Mouse (Mus musculus) CH12.LX (cell line): ENCODE measurements around the gene Ttn. TPM values are rescaled to one million over a fixed set of nuclear protein-coding genes. Genes with fewer than 3 reads are reported as not detected.

ENCODE experiments used
- DNase-seq: peaks from one replicate; pipeline ENCODE4 v3.0.0-alpha.2; 2013; ENCODE audit errors: extremely low read depth
- H3K27ac ChIP-seq: 2 replicates; pipeline ENCODE4 v1.5.1; 2012; ENCODE audit warnings: low read depth, mild to moderate bottlenecking, control low read depth, moderate library complexity; ENCODE audit not compliant: insufficient read depth
- H3K27me3 ChIP-seq: replicated peaks from 2 replicates; pipeline ENCODE3; 2012; ENCODE audit warnings: inconsistent platforms
- H3K36me3 ChIP-seq, 2 experiments: replicated peaks in 1 of 2; 2 replicates each; pipeline versions ENCODE3 to v1.6.1; 2012; ENCODE audit warnings: inconsistent platforms in 1 of 2, low read length in 1 of 2, mild to moderate bottlenecking in 1 of 2, mixed read lengths in 1 of 2, moderate library complexity in 1 of 2; ENCODE audit not compliant: control insufficient read depth in 1 of 2, insufficient read depth in 1 of 2
- H3K4me1 ChIP-seq, 2 experiments: 2 replicates each; pipeline ENCODE4 v1.6.1; 2012; ENCODE audit warnings: inconsistent platforms in 1 of 2, moderate library complexity in 1 of 2; ENCODE audit not compliant: insufficient read depth in 2 of 2, control insufficient read depth in 1 of 2
- H3K4me2 ChIP-seq: 2 replicates; pipeline ENCODE4 v1.6.1; 2012; ENCODE audit warnings: low read depth, mild to moderate bottlenecking, control low read depth; ENCODE audit not compliant: poor library complexity, insufficient read depth, severe bottlenecking
- H3K4me3 ChIP-seq, 3 experiments: fragments of 150-350 bp in 1 of 3; sonication (generic) in 1 of 3; replicated peaks in 1 of 3; 2 replicates each; pipeline versions ENCODE3 to v1.5.1; 2011 to 2012; ENCODE audit warnings: low read depth in 2 of 3, low read length in 2 of 3, mild to moderate bottlenecking in 2 of 3, moderate library complexity in 2 of 3, control low read depth in 1 of 3, improper control_type of control experiment in 1 of 3, inconsistent platforms in 1 of 3, mixed read lengths in 1 of 3; ENCODE audit not compliant: poor library complexity in 1 of 3
- H3K79me2 ChIP-seq: replicated peaks from 2 replicates; pipeline ENCODE4 v1.6.1; 2012; ENCODE audit warnings: mild to moderate bottlenecking, moderate library complexity; ENCODE audit not compliant: control insufficient read depth, poor library complexity, insufficient read depth, severe bottlenecking; ENCODE audit errors: extremely low read depth
- H3K9ac ChIP-seq: 2 replicates; pipeline ENCODE4 v1.6.1; 2012; ENCODE audit warnings: low read depth, mild to moderate bottlenecking, control low read depth, moderate library complexity; ENCODE audit not compliant: insufficient read depth
- H3K9me3 ChIP-seq: replicated peaks from 2 replicates; pipeline ENCODE3; 2012; ENCODE audit warnings: low read length, inconsistent platforms, mixed read lengths
- CHD1 ChIP-seq: IDR thresholded peaks from 2 replicates; pipeline ENCODE4 v1.6.1; 2012; ENCODE audit warnings: low read depth, low read length, improper control_type of control experiment, inconsistent platforms
- CHD2 ChIP-seq: IDR thresholded peaks from 2 replicates; pipeline ENCODE4 v1.6.1; 2011; ENCODE audit warnings: low read length, improper control_type of control experiment
- CTCF ChIP-seq, 2 experiments: IDR thresholded peaks in 1 of 2; conservative IDR thresholded peaks in 1 of 2; 2 replicates each; pipeline ENCODE4 v1.5.1; 2011 to 2012; ENCODE audit warnings: low read depth in 2 of 2, low read length in 2 of 2, improper control_type of control experiment in 1 of 2, inconsistent platforms in 1 of 2, mild to moderate bottlenecking in 1 of 2, moderate library complexity in 1 of 2
- E2F4 ChIP-seq: IDR thresholded peaks from 2 replicates; pipeline ENCODE4 v1.6.1; 2011; ENCODE audit warnings: low read depth, low read length, improper control_type of control experiment; ENCODE audit not compliant: insufficient replicate concordance
- ELF1 ChIP-seq: IDR thresholded peaks from 2 replicates; pipeline ENCODE4 v1.6.1; 2014; ENCODE audit warnings: low read depth, mild to moderate bottlenecking, inconsistent platforms, low read length, improper control_type of control experiment
- EP300 ChIP-seq: IDR thresholded peaks from 2 replicates; pipeline ENCODE4 v1.6.1; 2011; ENCODE audit warnings: low read length, improper control_type of control experiment
- ETS1 ChIP-seq: conservative IDR thresholded peaks from 2 replicates; pipeline ENCODE4 v1.6.1; 2012; ENCODE audit warnings: low read depth, mild to moderate bottlenecking, inconsistent platforms, low read length, improper control_type of control experiment, moderate library complexity
- GABPA ChIP-seq: IDR thresholded peaks from 2 replicates; pipeline ENCODE4 v1.6.1; 2012; ENCODE audit warnings: low read depth, low read length, improper control_type of control experiment, inconsistent platforms; ENCODE audit not compliant: insufficient replicate concordance
- HCFC1 ChIP-seq: IDR thresholded peaks from 2 replicates; pipeline ENCODE4 v1.6.1; 2012; ENCODE audit warnings: low read depth, mild to moderate bottlenecking, inconsistent platforms, low read length, improper control_type of control experiment
- JUN ChIP-seq: IDR thresholded peaks from 2 replicates; pipeline ENCODE4 v1.6.1; 2011; ENCODE audit warnings: low read depth, mild to moderate bottlenecking, low read length, improper control_type of control experiment, moderate library complexity; ENCODE audit not compliant: insufficient read depth
- KAT2A ChIP-seq: IDR thresholded peaks from 2 replicates; pipeline ENCODE4 v1.6.1; 2012; ENCODE audit warnings: low read length, improper control_type of control experiment, inconsistent platforms; ENCODE audit not compliant: insufficient replicate concordance
- MAFK ChIP-seq: IDR thresholded peaks from 2 replicates; pipeline ENCODE4 v1.6.1; 2011; ENCODE audit warnings: low read length, improper control_type of control experiment; ENCODE audit not compliant: insufficient replicate concordance
- MAZ ChIP-seq: IDR thresholded peaks from 2 replicates; pipeline ENCODE4 v1.6.1; 2012; ENCODE audit warnings: low read depth, mild to moderate bottlenecking, inconsistent platforms, low read length, improper control_type of control experiment, moderate library complexity
- MEF2A ChIP-seq: IDR thresholded peaks from 2 replicates; pipeline ENCODE4 v1.6.1; 2014; ENCODE audit warnings: low read depth, mild to moderate bottlenecking, inconsistent platforms, low read length, improper control_type of control experiment, borderline replicate concordance
- MXI1 ChIP-seq: IDR thresholded peaks from 2 replicates; pipeline ENCODE4 v1.6.1; 2011; ENCODE audit warnings: mild to moderate bottlenecking, low read depth, low read length, improper control_type of control experiment
- MYC ChIP-seq: IDR thresholded peaks from 2 replicates; pipeline ENCODE4 v1.6.1; 2011; ENCODE audit warnings: low read depth, mild to moderate bottlenecking, improper control_type of control experiment, low read length
- NRF1 ChIP-seq: IDR thresholded peaks from 2 replicates; pipeline ENCODE4 v1.6.1; 2014; ENCODE audit warnings: low read depth, mild to moderate bottlenecking, inconsistent platforms, low read length, improper control_type of control experiment, moderate library complexity
- PAX5 ChIP-seq: IDR thresholded peaks from 2 replicates; pipeline ENCODE4 v1.6.1; 2012; ENCODE audit warnings: low read length, inconsistent platforms, mixed read lengths
- POLR2A ChIP-seq: IDR thresholded peaks from 2 replicates; pipeline ENCODE4 v1.6.1; 2011; ENCODE audit warnings: low read depth, mild to moderate bottlenecking, improper control_type of control experiment, low read length
- POLR2AphosphoS2 ChIP-seq: IDR thresholded peaks from 2 replicates; pipeline ENCODE4 v1.6.1; 2011; ENCODE audit warnings: low read depth, low read length, improper control_type of control experiment
- RAD21 ChIP-seq: IDR thresholded peaks from 2 replicates; pipeline ENCODE4 v1.6.1; 2011; ENCODE audit warnings: low read depth, mild to moderate bottlenecking, low read length, improper control_type of control experiment, moderate library complexity
- RCOR1 ChIP-seq: conservative IDR thresholded peaks from 2 replicates; pipeline ENCODE4 v1.6.1; 2012; ENCODE audit warnings: low read depth, mild to moderate bottlenecking, inconsistent platforms, low read length, improper control_type of control experiment
- SIN3A ChIP-seq: IDR thresholded peaks from 2 replicates; pipeline ENCODE4 v1.6.1; 2012; ENCODE audit warnings: low read length, improper control_type of control experiment, inconsistent platforms
- SMC3 ChIP-seq: IDR thresholded peaks from 2 replicates; pipeline ENCODE4 v1.6.1; 2011; ENCODE audit warnings: low read depth, low read length, improper control_type of control experiment
- TBP ChIP-seq: conservative IDR thresholded peaks from 2 replicates; pipeline ENCODE4 v1.6.1; 2011; ENCODE audit warnings: low read depth, low read length, improper control_type of control experiment
- TCF12 ChIP-seq: IDR thresholded peaks from 2 replicates; pipeline ENCODE4 v1.6.1; 2014; ENCODE audit warnings: low read depth, mild to moderate bottlenecking, inconsistent platforms, low read length, improper control_type of control experiment
- UBTF ChIP-seq: IDR thresholded peaks from 2 replicates; pipeline ENCODE4 v1.6.1; 2012; ENCODE audit warnings: low read depth, mild to moderate bottlenecking, inconsistent platforms, low read length, improper control_type of control experiment, moderate library complexity
- USF1 ChIP-seq: IDR thresholded peaks from 2 replicates; pipeline ENCODE4 v1.6.1; 2014; ENCODE audit warnings: low read depth, mild to moderate bottlenecking, inconsistent platforms, low read length, improper control_type of control experiment
- USF2 ChIP-seq: conservative IDR thresholded peaks from 2 replicates; pipeline ENCODE4 v1.6.1; 2011; ENCODE audit warnings: low read depth, low read length, improper control_type of control experiment
- ZC3H11A ChIP-seq: IDR thresholded peaks from 2 replicates; pipeline ENCODE4 v1.6.1; 2012; ENCODE audit warnings: low read depth, mild to moderate bottlenecking, inconsistent platforms, low read length, improper control_type of control experiment
- ZKSCAN1 ChIP-seq: IDR thresholded peaks from 2 replicates; pipeline ENCODE4 v1.6.1; 2012; ENCODE audit warnings: low read depth, inconsistent platforms, low read length, improper control_type of control experiment, borderline replicate concordance
- ZNF384 ChIP-seq: IDR thresholded peaks from 2 replicates; pipeline ENCODE4 v1.6.1; 2012; ENCODE audit warnings: low read depth, low read length, improper control_type of control experiment, inconsistent platforms
- dilution Hi-C: fragments of 300-500 bp; cut with MboI; formaldehyde crosslinking; loops from 2 replicates; pipeline ENCODE4 v1.14.3; 2020; ENCODE audit warnings: low sequenced_read_pairs; ENCODE audit not compliant: extremely low pct_unique_long_range_greater_than_20kb, extremely low pct_ligation_motif_present
- in situ Hi-C: fragments of 300-500 bp; cut with MboI; formaldehyde crosslinking; loops from 3 replicates; pipeline ENCODE4 v1.14.3; 2019; ENCODE audit warnings: low sequenced_read_pairs, low pct_ligation_motif_present, low pct_unique_long_range_greater_than_20kb, mixed read lengths
- polyA plus RNA-seq: library from polyadenylated mRNA; unstranded; fragments of >175 nt; gene quantifications from 2 replicates; pipeline ENCODE4 v1.2.1, GENCODE M21; 2012; ENCODE audit warnings: low read depth; ENCODE audit not compliant: insufficient read length
- total RNA-seq, 2 experiments: library from RNA; depleted of rRNA; stranded (reverse); fragments of 300-350 nt in 1 of 2; fragments of >200 nt in 1 of 2; gene quantifications; 2 replicates each; pipeline ENCODE4 v1.2.3; 2012 to 2014

The Ttn gene
- total and polyA plus RNA-seq, 3 experiments, result 0.23 to 4.2 (median 0.60) TPM

DNA sequence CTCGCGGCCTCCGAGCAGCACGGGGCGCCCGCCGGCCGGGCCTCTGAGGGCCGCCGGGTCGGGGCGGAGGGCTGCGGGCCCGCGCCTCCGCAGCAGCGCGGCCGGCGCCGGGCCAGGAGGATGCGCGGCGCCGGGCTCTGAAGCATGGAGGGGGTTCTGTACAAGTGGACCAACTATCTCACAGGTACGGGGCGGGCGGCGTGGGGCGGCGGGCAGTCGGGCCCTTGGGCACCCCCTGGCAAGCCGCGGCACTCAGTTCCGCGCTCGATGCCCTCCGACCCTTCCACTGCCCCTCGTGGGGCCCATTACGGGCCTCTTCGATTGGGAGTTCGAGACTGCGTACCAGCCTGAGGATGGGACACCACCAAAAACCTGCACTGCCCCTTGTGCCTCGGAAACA lies 306.9 kb downstream of the Ttn start:
- Histone ChIP-seq H3K9me3 (no peaks in the 10 kb centered on the region), H3K27me3 (no peaks in the 10 kb centered on the region), H3K27ac (peak overlapping the region; percentile 49), H3K36me3 (peaks cover 18 to 26% of the 10 kb centered on the region in 2 experiments), H3K4me1 (peaks cover 7 to 38% of the 10 kb centered on the region in 2 experiments; a peak in 3 of 4 replicates), H3K4me2 (peak overlapping the region; percentile 57), H3K79me2 (peaks cover 48% of the 10 kb centered on the region), H3K9ac (peak overlapping the region; percentile 82), H3K4me3 (peak overlapping the region; percentile 72 to 92 (median 81))
- in situ Hi-C loops, result no loop called here
- peak; percentile 52; the same call in 1 of the 2 replicates for TF ChIP-seq UBTF
- TF ChIP-seq CHD1, result no peak
- DNase-seq, result peak; percentile 33
- dilution Hi-C loops, result no loop called here

DNA sequence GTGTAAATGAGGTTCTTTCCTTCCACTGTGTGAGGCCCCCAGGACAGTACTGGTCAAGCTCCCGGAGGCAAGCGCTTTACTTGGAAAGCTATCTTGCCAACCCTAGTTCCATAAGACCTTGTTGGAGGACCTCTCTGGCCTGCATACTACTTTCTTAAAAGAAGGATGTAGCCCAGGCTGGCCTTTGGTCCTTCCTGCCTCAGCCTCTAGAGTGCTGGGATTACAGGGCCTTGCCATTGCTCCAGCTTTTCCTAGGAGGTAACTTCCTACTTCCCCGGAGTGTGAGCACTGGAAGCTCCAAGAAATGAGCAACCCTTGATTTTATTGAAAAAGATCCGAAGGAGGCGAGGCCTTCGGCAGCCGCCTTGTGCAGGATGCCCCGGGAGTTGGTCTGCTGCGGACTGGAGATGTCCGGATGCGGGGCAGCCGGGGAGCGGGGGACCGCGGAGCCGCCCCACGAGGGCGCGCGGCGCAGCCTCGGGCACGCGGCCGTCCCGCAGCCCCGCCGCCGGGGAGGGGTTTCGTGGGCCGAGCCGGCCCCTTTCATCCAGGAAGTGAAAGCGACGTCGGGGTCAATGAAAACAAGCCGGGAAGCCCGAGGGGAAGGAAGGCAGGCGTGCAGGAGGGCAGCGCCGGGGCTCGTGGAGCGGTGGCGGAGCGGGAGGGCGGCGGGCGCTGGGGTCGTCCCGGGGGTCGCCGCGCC lies 307.5 kb downstream of the Ttn start, which contains the start of gene Plekha3:
TSS of gene Plekha3 (plus strand) at position 557 of the 703 bp plus-strand sequence.
- Histone ChIP-seq H3K27ac (peak within 1 kb of the TSS; percentile 49), H3K4me3 (peak within 1 kb of the TSS; percentile 72 to 92 (median 81)), H3K9ac (peak within 1 kb of the TSS; percentile 82), H3K27me3 (no peaks in the 10 kb centered on the region), H3K4me1 (peaks cover 7 to 38% of the 10 kb centered on the region in 2 experiments; a peak in 3 of 4 replicates), H3K4me2 (peak within 1 kb of the TSS; percentile 94), H3K36me3 (peaks cover 14 to 20% of the 10 kb centered on the region in 2 experiments), H3K9me3 (no peaks in the 10 kb centered on the region), H3K79me2 (peaks cover 44% of the 10 kb centered on the region)
- peak; percentile 73 for DNase-seq
- dilution Hi-C loops, result no loop called here
- in situ Hi-C loops, result no loop called here
- TF ChIP-seq MYC (no peak), ELF1 (peak; percentile 87), TCF12 (peak; percentile 72), SMC3 (no peak), ZNF384 (no peak), KAT2A (no peak), MXI1 (peak; percentile 87), MAZ (no peak), ZKSCAN1 (no peak), SIN3A (peak; percentile 61; the same call in 1 of the 2 replicates), USF2 (no peak), RAD21 (no peak), NRF1 (peak; percentile 57; the same call in 1 of the 2 replicates), RCOR1 (no peak), HCFC1 (peak; percentile 63), UBTF (no peak), POLR2AphosphoS2 (no peak), POLR2A (peak; percentile 85), JUN (no peak), GABPA (no peak), ETS1 (no peak), ZC3H11A (no peak), TBP (0 out of 2 replicates have a peak, but pooled peaks have one; percentile 22), PAX5 (no peak), E2F4 (no peak), MEF2A (no peak; the same call in 1 of the 2 replicates), EP300 (no peak), MAFK (no peak), USF1 (no peak), CTCF (conservative IDR thresholded peaks at IDR 0.05 in 1 of 2, IDR thresholded peaks at IDR 0.05 in 1 of 2; ENCODE audit: low read depth in 2 of 2, low read length in 2 of 2) (no peak), CHD2 (no peak)
